Mouse (Mus musculus): ENCODE measurements around the gene Tmem258.

The Tmem258 gene

GRCm38 (mm10) chr19:10222656-10223055 is 18.8 kb downstream of the Tmem258 start:
- peak; percentile 86 for DNase-seq (ENCODE audit: low read depth, low spot score)

GRCm38 (mm10) chr19:10223561-10223960 is 19.7 kb downstream of the Tmem258 start:
- DNase-seq (ENCODE audit: low read depth, low spot score) = peak; percentile 63

- DNase-seq (ENCODE audit: low read depth, low spot score) = no peak
Measured at GRCm38 (mm10) chr19:10224637-10225453, 21.0 kb downstream of the Tmem258 start.

- no peak for DNase-seq (ENCODE audit: low read depth, low spot score)
Measured at GRCm38 (mm10) chr19:10225767-10226166, 22.0 kb downstream of the Tmem258 start.

GRCm38 (mm10) chr19:10231016-10231415 is 27.2 kb downstream of the Tmem258 start:
- peak; percentile 49 for DNase-seq (ENCODE audit: low read depth, low spot score)

- DNase-seq (ENCODE audit: low read depth, low spot score) = peak; percentile 96
Measured at GRCm38 (mm10) chr19:10231871-10232270, 28.1 kb downstream of the Tmem258 start.

GRCm38 (mm10) chr19:10232327-10233017 is 28.7 kb downstream of the Tmem258 start:
- peak; percentile 63 for DNase-seq (ENCODE audit: low read depth, low spot score)

GRCm38 (mm10) chr19:10235784-10236565 is 32.2 kb downstream of the Tmem258 start:
- DNase-seq (ENCODE audit: low read depth, low spot score) = no peak

GRCm38 (mm10) chr19:10238477-10238876 is 34.7 kb downstream of the Tmem258 start:
- DNase-seq (ENCODE audit: low read depth, low spot score) = no peak

- peak; percentile 68 for DNase-seq (ENCODE audit: low read depth, low spot score)
Measured at GRCm38 (mm10) chr19:10239419-10239818, 35.6 kb downstream of the Tmem258 start.

- no peak for DNase-seq (ENCODE audit: low read depth, low spot score)
Measured at GRCm38 (mm10) chr19:10239975-10240653, 36.3 kb downstream of the Tmem258 start.

GRCm38 (mm10) chr19:10240654-10241305 is 37.0 kb downstream of the Tmem258 start, which contains the start of gene Myrf:
Gene Myrf (minus strand): TSS chr19:10240748.
- peak; percentile 80 for DNase-seq (ENCODE audit: low read depth, low spot score)

- no peak for DNase-seq (ENCODE audit: low read depth, low spot score)
Measured at GRCm38 (mm10) chr19:10242916-10243315, 39.1 kb downstream of the Tmem258 start.

- DNase-seq (ENCODE audit: low read depth, low spot score) = peak; percentile 79
Measured at GRCm38 (mm10) chr19:10244183-10244582, 40.4 kb downstream of the Tmem258 start.

- no peak for DNase-seq (ENCODE audit: low read depth, low spot score)
Measured at GRCm38 (mm10) chr19:10247165-10247564, 43.4 kb downstream of the Tmem258 start.

GRCm38 (mm10) chr19:10248128-10248527 is 44.3 kb downstream of the Tmem258 start:
- DNase-seq (ENCODE audit: low read depth, low spot score) = no peak

Measured in ES-CJ7 (cell line).